Mouse (Mus musculus): ENCODE results near the gene Ppp2r5e. TPM values are rescaled to one million over a fixed set of nuclear protein-coding genes. Genes with fewer than 3 reads are reported as not detected.
A peak's percentile ranks its signal among the peaks of the same experiment; 100 is the strongest.

The Ppp2r5e gene
- polyA plus RNA-seq (2011; ENCODE audit: insufficient read depth, insufficient read length, low replicate concordance, missing spikeins): 16.9 and 17.0 TPM in 2 replicates

- TF ChIP-seq CTCF (IDR thresholded peaks at IDR 0.05; ENCODE audit: control insufficient read depth, insufficient read depth, low read length) (no peak), POLR2A (IDR thresholded peaks at IDR 0.05; ENCODE audit: borderline replicate concordance, control insufficient read depth, low read depth, low read length) (peak; percentile 79; the same call in 1 of the 2 replicates)
- H3K4me3 ChIP-seq (replicated peaks; ENCODE audit: control insufficient read depth, low read depth, low read length): peak within 1 kb of the TSS; percentile 93
- no peaks in the 10 kb centered on the region; the same call in 1 of the 2 replicates for H3K4me1 ChIP-seq (ENCODE audit: control insufficient read depth, insufficient read depth, low read length)
- under 1% methylated on average over 72 of the region's 72 CpGs for WGBS
- H3K27ac ChIP-seq (ENCODE audit: control insufficient read depth, insufficient read depth, low read depth, low read length, poor library complexity): peak within 1 kb of the TSS; percentile 99
Observed at GRCm38 (mm10) chr12:75596154-75597002, at the start of gene Ppp2r5e. Gene Ppp2r5e (minus strand): TSS chr12:75596245.

GRCm38 (mm10) chr12:75645780-75646179 is 49.7 kb upstream of the Ppp2r5e start:
- H3K27ac ChIP-seq (ENCODE audit: control insufficient read depth, insufficient read depth, low read depth, low read length, poor library complexity): no peak overlapping the region
- WGBS: 72% methylated on average over 1 of the region's 1 CpGs
- no peak overlapping the region for H3K4me3 ChIP-seq (replicated peaks; ENCODE audit: control insufficient read depth, low read depth, low read length)
- TF ChIP-seq POLR2A (IDR thresholded peaks at IDR 0.05; ENCODE audit: borderline replicate concordance, control insufficient read depth, low read depth, low read length): no peak
- H3K4me1 ChIP-seq (ENCODE audit: control insufficient read depth, insufficient read depth, low read length): no peaks in the 10 kb centered on the region

- TF ChIP-seq POLR2A (IDR thresholded peaks at IDR 0.05; ENCODE audit: borderline replicate concordance, control insufficient read depth, low read depth, low read length) (no peak), CTCF (IDR thresholded peaks at IDR 0.05; ENCODE audit: control insufficient read depth, insufficient read depth, low read length) (no peak)
- Histone ChIP-seq H3K4me3 (replicated peaks; ENCODE audit: control insufficient read depth, low read depth, low read length) (no peak overlapping the region), H3K27ac (ENCODE audit: control insufficient read depth, insufficient read depth, low read depth, low read length, poor library complexity) (no peak overlapping the region), H3K4me1 (ENCODE audit: control insufficient read depth, insufficient read depth, low read length) (peaks cover 4% of the 10 kb centered on the region)
- WGBS: 90% methylated on average over 1 of the region's 1 CpGs
Observed at GRCm38 (mm10) chr12:75641726-75642125, 45.7 kb upstream of the Ppp2r5e start.

GRCm38 (mm10) chr12:75638345-75638744 is 42.3 kb upstream of the Ppp2r5e start:
- H3K4me1 ChIP-seq (ENCODE audit: control insufficient read depth, insufficient read depth, low read length): peaks cover 4% of the 10 kb centered on the region
- WGBS: 63% methylated on average over 2 of the region's 2 CpGs
- TF ChIP-seq POLR2A (IDR thresholded peaks at IDR 0.05; ENCODE audit: borderline replicate concordance, control insufficient read depth, low read depth, low read length): no peak
- no peak for TF ChIP-seq CTCF (IDR thresholded peaks at IDR 0.05; ENCODE audit: control insufficient read depth, insufficient read depth, low read length)
- H3K4me3 ChIP-seq (replicated peaks; ENCODE audit: control insufficient read depth, low read depth, low read length): no peak overlapping the region
- H3K27ac ChIP-seq (ENCODE audit: control insufficient read depth, insufficient read depth, low read depth, low read length, poor library complexity): no peak overlapping the region

GRCm38 (mm10) chr12:75637103-75637502 is 41.1 kb upstream of the Ppp2r5e start:
- 26% methylated on average over 3 of the region's 3 CpGs for WGBS
- TF ChIP-seq POLR2A (IDR thresholded peaks at IDR 0.05; ENCODE audit: borderline replicate concordance, control insufficient read depth, low read depth, low read length) (no peak), CTCF (IDR thresholded peaks at IDR 0.05; ENCODE audit: control insufficient read depth, insufficient read depth, low read length) (no peak)

GRCm38 (mm10) chr12:75635771-75636430 is 39.9 kb upstream of the Ppp2r5e start:
- Histone ChIP-seq H3K27ac (ENCODE audit: control insufficient read depth, insufficient read depth, low read depth, low read length, poor library complexity) (no peak overlapping the region), H3K4me3 (replicated peaks; ENCODE audit: control insufficient read depth, low read depth, low read length) (no peak overlapping the region), H3K4me1 (ENCODE audit: control insufficient read depth, insufficient read depth, low read length) (peaks cover 4% of the 10 kb centered on the region)
- WGBS: 74% methylated on average over 10 of the region's 10 CpGs
- TF ChIP-seq CTCF (IDR thresholded peaks at IDR 0.05; ENCODE audit: control insufficient read depth, insufficient read depth, low read length) (no peak), POLR2A (IDR thresholded peaks at IDR 0.05; ENCODE audit: borderline replicate concordance, control insufficient read depth, low read depth, low read length) (no peak)

More at GRCm38 (mm10) chr12:75637103-75637502, 41.1 kb upstream of the Ppp2r5e start:
- H3K27ac ChIP-seq (ENCODE audit: control insufficient read depth, insufficient read depth, low read depth, low read length, poor library complexity): no peak overlapping the region
- H3K4me3 ChIP-seq (replicated peaks; ENCODE audit: control insufficient read depth, low read depth, low read length): no peak overlapping the region
- H3K4me1 ChIP-seq (ENCODE audit: control insufficient read depth, insufficient read depth, low read length): peaks cover 4% of the 10 kb centered on the region

GRCm38 (mm10) chr12:75629618-75630017 is 33.6 kb upstream of the Ppp2r5e start:
- WGBS: 73% methylated on average over 1 of the region's 1 CpGs
- TF ChIP-seq CTCF (IDR thresholded peaks at IDR 0.05; ENCODE audit: control insufficient read depth, insufficient read depth, low read length) (no peak), POLR2A (IDR thresholded peaks at IDR 0.05; ENCODE audit: borderline replicate concordance, control insufficient read depth, low read depth, low read length) (no peak)
- no peaks in the 10 kb centered on the region for H3K4me1 ChIP-seq (ENCODE audit: control insufficient read depth, insufficient read depth, low read length)
- H3K4me3 ChIP-seq (replicated peaks; ENCODE audit: control insufficient read depth, low read depth, low read length): no peak overlapping the region
- no peak overlapping the region for H3K27ac ChIP-seq (ENCODE audit: control insufficient read depth, insufficient read depth, low read depth, low read length, poor library complexity)

GRCm38 (mm10) chr12:75623292-75623691 is 27.2 kb upstream of the Ppp2r5e start:
- WGBS: 86% methylated on average over 5 of the region's 5 CpGs
- H3K27ac ChIP-seq (ENCODE audit: control insufficient read depth, insufficient read depth, low read depth, low read length, poor library complexity): no peak overlapping the region
- TF ChIP-seq CTCF (IDR thresholded peaks at IDR 0.05; ENCODE audit: control insufficient read depth, insufficient read depth, low read length) (no peak), POLR2A (IDR thresholded peaks at IDR 0.05; ENCODE audit: borderline replicate concordance, control insufficient read depth, low read depth, low read length) (no peak)

More at GRCm38 (mm10) chr12:75623292-75623691, 27.2 kb upstream of the Ppp2r5e start:
- H3K4me3 ChIP-seq (replicated peaks; ENCODE audit: control insufficient read depth, low read depth, low read length): no peak overlapping the region
- peaks cover 1% of the 10 kb centered on the region; the same call in 1 of the 2 replicates for H3K4me1 ChIP-seq (ENCODE audit: control insufficient read depth, insufficient read depth, low read length)

All from bone marrow, adult 2 months (tissue).